Mouse (Mus musculus): ENCODE data around the gene Tet2.
"Not testable (repeated sequence)": the region's sequence is repeated elsewhere in the genome, so short reads cannot be mapped to it uniquely, and the experiment has no call there.

Gene Tet2

GRCm38 (mm10) chr3:133544551-133545303 lies at the start of gene Tet2:
Gene Tet2 (minus strand): TSS chr3:133545139.
- DNase-seq: peak; percentile 75 to 84

- not testable (repeated sequence) for DNase-seq
These were observed 48.1 kb upstream of the Tet2 start for GRCm38 (mm10) chr3:133592995-133593394.

- no peak for DNase-seq
These were observed 45.7 kb upstream of the Tet2 start for GRCm38 (mm10) chr3:133590506-133591152.

- DNase-seq: no peak
These were observed 40.1 kb upstream of the Tet2 start for GRCm38 (mm10) chr3:133585010-133585409.

GRCm38 (mm10) chr3:133583411-133584025 lies 38.6 kb upstream of the Tet2 start:
- no peak for DNase-seq

GRCm38 (mm10) chr3:133582969-133583368 lies 38.0 kb upstream of the Tet2 start:
- no peak for DNase-seq

GRCm38 (mm10) chr3:133582096-133582495 lies 37.2 kb upstream of the Tet2 start:
- DNase-seq: no peak

- no peak for DNase-seq
These were observed 36.6 kb upstream of the Tet2 start for GRCm38 (mm10) chr3:133581541-133581940.

- DNase-seq: no peak
These were observed 34.7 kb upstream of the Tet2 start for GRCm38 (mm10) chr3:133579671-133580070.

GRCm38 (mm10) chr3:133579140-133579539 lies 34.2 kb upstream of the Tet2 start:
- DNase-seq: no peak

GRCm38 (mm10) chr3:133574969-133575368 lies 30.0 kb upstream of the Tet2 start:
- no peak for DNase-seq

GRCm38 (mm10) chr3:133571961-133572360 lies 27.0 kb upstream of the Tet2 start:
- DNase-seq: no peak

GRCm38 (mm10) chr3:133563503-133564205 lies 18.7 kb upstream of the Tet2 start:
- DNase-seq: no peak

- DNase-seq: no peak
These were observed 14.6 kb upstream of the Tet2 start for GRCm38 (mm10) chr3:133559413-133560114.

- no peak for DNase-seq
These were observed 12.7 kb upstream of the Tet2 start for GRCm38 (mm10) chr3:133557602-133558001.

- no peak for DNase-seq
These were observed 12.2 kb upstream of the Tet2 start for GRCm38 (mm10) chr3:133557154-133557553.

- no peak for DNase-seq
These were observed 10.4 kb upstream of the Tet2 start for GRCm38 (mm10) chr3:133555378-133555777.

- DNase-seq: no peak
These were observed 9.7 kb upstream of the Tet2 start for GRCm38 (mm10) chr3:133554552-133555067.

- no peak for DNase-seq
These were observed 9.2 kb upstream of the Tet2 start for GRCm38 (mm10) chr3:133554092-133554491.

- DNase-seq: peak in 1 of 2 experiments; percentile 30
These were observed 7.0 kb upstream of the Tet2 start for GRCm38 (mm10) chr3:133551941-133552340.

- no peak for DNase-seq
These were observed 4.6 kb upstream of the Tet2 start for GRCm38 (mm10) chr3:133549385-133550170.

- no peak for DNase-seq
These were observed 3.7 kb upstream of the Tet2 start for GRCm38 (mm10) chr3:133548613-133549012.

Measured in kidney, postnatal 4 days (tissue).